Mouse (Mus musculus): ENCODE measurements around the gene Banp. TPM values are rescaled to one million over a fixed set of nuclear protein-coding genes. Genes with fewer than 3 reads are reported as not detected.

Gene Banp
- total and polyA plus RNA-seq, 3 experiments: 19.2 to 28.4 TPM; not detected in 1

- Histone ChIP-seq H3K27ac (ENCODE audit: control insufficient read depth, low read depth, low read length) (no peak overlapping the region), H3K36me3 (ENCODE audit: control insufficient read depth in 1 of 2, insufficient read depth in 2 of 2, low read length in 2 of 2) (peaks cover 0 to 6% of the 10 kb centered on the region in 2 experiments; a peak in 3 of 4 replicates), H3K4me1 (ENCODE audit: control insufficient read depth in 1 of 2, insufficient read depth in 2 of 2, low read length in 2 of 2) (peaks cover 0 to 7% of the 10 kb centered on the region in 2 experiments; a peak in 2 of 4 replicates), H3K9ac (ENCODE audit: control insufficient read depth, low read depth, low read length, poor library complexity, severe bottlenecking) (no peak overlapping the region), H3K27me3 (ENCODE audit: control insufficient read depth in 1 of 2, insufficient read depth in 2 of 2, low read length in 2 of 2) (no peaks in the 10 kb centered on the region), H3K9me3 (replicated peaks; ENCODE audit: insufficient read depth, low read length) (no peaks in the 10 kb centered on the region), H3K79me2 (ENCODE audit: control insufficient read depth, insufficient read depth, low read length, poor library complexity) (peaks cover 3% of the 10 kb centered on the region; the same call in 1 of the 2 replicates), H3K4me3 (ENCODE audit: control insufficient read depth in 1 of 2, insufficient read depth in 1 of 2, low read depth in 2 of 2, low read length in 2 of 2) (no peak overlapping the region)
- DNase-seq (ENCODE audit: low read depth, low spot score): no peak
- TF ChIP-seq CHD2 (IDR thresholded peaks at IDR 0.05; ENCODE audit: low read length) (no peak), BHLHE40 (IDR thresholded peaks at IDR 0.05; ENCODE audit: borderline replicate concordance, low read depth, low read length) (no peak), RAD21 (IDR thresholded peaks at IDR 0.05; ENCODE audit: low read depth, low read length) (no peak), POLR2AphosphoS5 (IDR thresholded peaks at IDR 0.05; ENCODE audit: borderline replicate concordance, low read depth, low read length) (no peak), ZC3H11A (IDR thresholded peaks at IDR 0.05; ENCODE audit: low read depth, low read length) (no peak), POLR2A (IDR thresholded peaks at IDR 0.05; ENCODE audit: control insufficient read depth in 1 of 2, insufficient read depth in 1 of 2, low read depth in 1 of 2, low read length in 2 of 2, poor library complexity in 1 of 2) (no peak), ZNF384 (IDR thresholded peaks at IDR 0.05; ENCODE audit: low read depth, low read length) (no peak), NRF1 (IDR thresholded peaks at IDR 0.05; ENCODE audit: insufficient read depth, low read depth, low read length, poor library complexity, severe bottlenecking) (no peak), ELF1 (IDR thresholded peaks at IDR 0.05; ENCODE audit: low read depth, low read length) (no peak), POLR2AphosphoS2 (IDR thresholded peaks at IDR 0.05; ENCODE audit: low read length) (no peak), ZKSCAN1 (IDR thresholded peaks at IDR 0.05; ENCODE audit: low read depth, low read length) (no peak), TAL1 (IDR thresholded peaks at IDR 0.05; ENCODE audit: low read length) (no peak), MEF2A (IDR thresholded peaks at IDR 0.05; ENCODE audit: extremely low read depth, insufficient replicate concordance, low read depth, low read length, poor library complexity, severe bottlenecking) (no peak), KAT2A (conservative IDR thresholded peaks at IDR 0.05; ENCODE audit: low read depth, low read length) (no peak)
Observed at GRCm38 (mm10) chr8:121966714-121967448, 17.3 kb downstream of the Banp start.

- Histone ChIP-seq H3K27ac (ENCODE audit: control insufficient read depth, low read depth, low read length) (no peak overlapping the region), H3K27me3 (ENCODE audit: control insufficient read depth in 1 of 2, insufficient read depth in 2 of 2, low read length in 2 of 2) (no peaks in the 10 kb centered on the region), H3K4me3 (ENCODE audit: control insufficient read depth in 1 of 2, insufficient read depth in 1 of 2, low read depth in 2 of 2, low read length in 2 of 2) (no peak overlapping the region), H3K9ac (ENCODE audit: control insufficient read depth, low read depth, low read length, poor library complexity, severe bottlenecking) (no peak overlapping the region), H3K79me2 (ENCODE audit: control insufficient read depth, insufficient read depth, low read length, poor library complexity) (peaks cover 3% of the 10 kb centered on the region; the same call in 1 of the 2 replicates), H3K9me3 (replicated peaks; ENCODE audit: insufficient read depth, low read length) (no peaks in the 10 kb centered on the region), H3K36me3 (ENCODE audit: control insufficient read depth in 1 of 2, insufficient read depth in 2 of 2, low read length in 2 of 2) (no peaks in the 10 kb centered on the region; a peak in 1 of 4 replicates), H3K4me1 (ENCODE audit: control insufficient read depth in 1 of 2, insufficient read depth in 2 of 2, low read length in 2 of 2) (no peaks in the 10 kb centered on the region)
- no peak for TF ChIP-seq CHD1 (IDR thresholded peaks at IDR 0.05; ENCODE audit: low read depth, low read length)
- TF ChIP-seq BHLHE40 (IDR thresholded peaks at IDR 0.05; ENCODE audit: borderline replicate concordance, low read depth, low read length): no peak
- no peak for TF ChIP-seq POLR2AphosphoS5 (IDR thresholded peaks at IDR 0.05; ENCODE audit: borderline replicate concordance, low read depth, low read length)
- no peak for TF ChIP-seq EP300 (IDR thresholded peaks at IDR 0.05; ENCODE audit: low read depth in 1 of 2, low read length in 2 of 2)
- TF ChIP-seq KAT2A (conservative IDR thresholded peaks at IDR 0.05; ENCODE audit: low read depth, low read length): no peak
- no peak for TF ChIP-seq GATA1 (IDR thresholded peaks at IDR 0.05; ENCODE audit: low read depth, low read length)
- TF ChIP-seq POLR2AphosphoS2 (IDR thresholded peaks at IDR 0.05; ENCODE audit: low read length): no peak
- no peak for DNase-seq (ENCODE audit: low read depth, low spot score)
Observed at GRCm38 (mm10) chr8:121967977-121968376, 18.4 kb downstream of the Banp start.
